Mouse (Mus musculus) CH12F3 (cell line): ENCODE results near the gene Txnip.

Source experiments
- in situ Hi-C: fragments of 300-500 bp; cut with MboI; formaldehyde crosslinking; loops from 2 replicates; pipeline ENCODE4 v1.14.3; 2020; ENCODE audit warnings: low sequenced_read_pairs

The Txnip gene

DNA sequence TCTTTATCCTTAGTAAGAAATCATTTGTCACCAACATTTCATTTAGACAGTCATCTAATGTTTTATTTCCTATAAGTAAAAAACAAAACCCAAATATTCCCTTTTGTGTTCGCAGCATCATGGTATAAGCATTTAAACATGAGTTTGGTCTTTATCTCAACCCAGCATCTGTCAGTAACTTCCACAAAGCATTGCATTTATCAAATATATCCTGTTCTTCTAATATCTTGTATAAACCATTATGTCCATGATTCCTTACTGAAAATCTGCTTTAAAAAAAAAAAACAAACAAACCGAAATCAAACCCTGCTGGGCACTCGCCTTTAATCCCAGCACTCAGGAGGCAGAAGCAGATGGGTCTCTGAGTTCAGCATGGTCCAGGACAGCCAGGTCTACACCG is 48.9 kb downstream of the Txnip start:
- in situ Hi-C loops, result no loop called here
